Mouse (Mus musculus): ENCODE data around the gene Gramd1b. TPM values are rescaled to one million over a fixed set of nuclear protein-coding genes. Genes with fewer than 3 reads are reported as not detected.

Gene Gramd1b
- 4.2 and 4.9 TPM in 2 replicates for polyA plus RNA-seq (2015; fragmentation: Nextera tagmentation; extraction: Ambion mirVana)

DNA sequence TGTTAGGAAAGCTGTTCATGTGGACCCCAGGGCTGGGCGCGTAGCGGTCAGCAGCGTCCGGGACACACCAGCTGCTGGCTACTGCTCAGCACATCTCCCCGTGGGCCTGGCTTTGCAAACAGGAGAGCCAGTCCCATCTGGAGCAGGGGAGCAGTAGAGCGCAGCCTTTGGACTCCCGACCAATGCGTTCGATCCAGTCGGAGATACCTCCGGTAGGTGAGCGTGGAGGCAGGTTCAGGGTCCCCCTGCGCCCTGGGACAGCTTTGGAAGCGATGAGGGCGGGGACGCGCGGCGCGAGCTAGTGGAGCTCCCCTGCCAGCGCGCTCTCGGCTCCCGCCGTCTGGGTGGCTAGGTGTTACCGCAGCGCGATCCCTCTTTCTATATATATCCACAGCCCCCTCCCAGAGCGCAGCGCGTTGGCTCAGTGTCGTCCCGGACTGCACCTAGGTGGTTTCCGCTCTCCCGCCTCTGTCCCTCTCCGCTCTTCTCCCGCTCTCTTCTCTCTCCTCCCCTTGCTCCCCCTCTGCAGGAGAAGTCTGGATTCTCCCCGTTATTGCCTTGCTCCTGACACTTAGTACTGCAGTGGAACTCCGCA lies at the start of gene Gramd1b:
TSS of gene Gramd1b (minus strand) at position 357 of the 595 bp plus-strand sequence.
- peak; percentile 74 for ATAC-seq (ENCODE audit: low read depth)
- peaks cover 10% of the 10 kb centered on the region for H3K27me3 ChIP-seq (ENCODE audit: control insufficient read depth, insufficient read depth, low read depth, low read length)
- no peaks in the 10 kb centered on the region for H3K4me1 ChIP-seq (replicated peaks; ENCODE audit: control insufficient read depth, insufficient read depth, low read length)
- H3K4me3 ChIP-seq (ENCODE audit: low read length), result peak within 1 kb of the TSS; percentile 49
- H3K27ac ChIP-seq (ENCODE audit: low read length), result no peak within 1 kb of the TSS
- H3K4me2 ChIP-seq (ENCODE audit: low read depth, low read length), result peak within 1 kb of the TSS; percentile 82
- no peaks in the 10 kb centered on the region for H3K36me3 ChIP-seq (ENCODE audit: control insufficient read depth, insufficient read depth, low read length)
- H3K9me3 ChIP-seq (ENCODE audit: control insufficient read depth, low read length), result no peaks in the 10 kb centered on the region
- under 1% methylated on average over 31 of the region's 40 CpGs for WGBS
- H3K9ac ChIP-seq (ENCODE audit: low read length), result peak within 1 kb of the TSS; percentile 52

DNA sequence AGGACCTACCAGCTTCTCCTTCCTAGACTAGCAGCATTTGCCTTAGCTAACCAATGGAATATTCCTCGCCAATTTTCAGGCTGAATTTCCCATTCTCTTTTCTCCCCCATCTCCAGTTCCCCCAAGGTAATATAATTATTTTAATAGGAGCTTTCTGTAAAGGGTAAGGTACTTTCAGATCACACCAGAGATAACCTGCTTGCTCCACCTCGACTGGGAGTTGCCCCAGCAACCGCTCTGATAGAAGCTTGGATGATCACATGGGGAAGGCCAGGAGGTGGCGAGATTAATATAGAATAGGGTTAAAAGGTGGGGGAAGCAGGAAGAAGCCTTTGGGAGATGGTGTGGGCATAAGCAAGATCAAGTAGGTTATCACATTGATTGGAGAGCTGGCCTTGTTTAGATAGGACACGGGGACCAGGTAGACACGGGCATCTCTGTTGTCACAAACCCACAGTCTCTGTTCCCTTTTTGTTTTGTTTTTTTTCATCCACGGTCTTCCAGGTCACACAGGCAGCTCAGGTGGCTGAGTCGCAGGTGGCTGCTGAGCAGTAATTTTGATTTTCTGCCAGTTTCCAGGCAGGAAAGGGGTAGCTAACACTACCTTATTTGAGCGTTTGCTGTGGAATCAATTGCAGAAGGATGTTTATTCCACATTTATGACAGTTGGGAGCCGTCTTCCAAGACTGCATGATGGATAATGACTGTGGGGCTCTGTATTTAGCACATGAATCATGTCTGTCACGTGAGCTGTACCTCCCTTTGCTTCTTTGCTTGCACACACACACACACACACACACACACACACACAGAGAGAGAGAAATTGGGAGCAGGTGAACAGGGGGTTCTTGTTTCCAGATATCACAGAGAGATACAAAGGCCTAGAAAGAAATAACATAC lies 47.8 kb upstream of the Gramd1b start:
- WGBS, result 51% methylated on average over 11 of the region's 11 CpGs
- ATAC-seq (ENCODE audit: low read depth), result no peak

DNA sequence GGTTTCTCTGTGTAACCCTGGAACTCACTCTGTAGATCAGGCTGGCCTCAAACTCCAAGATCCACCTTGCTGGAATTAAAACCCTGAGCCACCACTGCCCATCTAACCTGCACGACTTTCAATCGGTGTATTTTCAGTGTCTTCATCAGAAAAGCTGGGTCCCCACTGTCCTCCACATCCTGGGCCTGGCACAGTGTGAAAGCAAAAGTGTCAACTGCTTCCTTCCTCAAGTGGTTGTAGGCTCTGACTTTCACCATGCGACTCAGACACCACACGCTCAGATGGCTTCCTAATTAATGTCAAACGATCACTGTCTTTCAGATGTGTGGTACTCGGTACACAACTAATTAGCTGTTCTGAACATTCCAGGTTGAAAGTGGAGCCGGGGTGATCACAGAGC lies 45.9 kb upstream of the Gramd1b start:
- no peaks in the 10 kb centered on the region for H3K36me3 ChIP-seq (ENCODE audit: control insufficient read depth, insufficient read depth, low read length)
- no peak overlapping the region for H3K27ac ChIP-seq (ENCODE audit: low read length)
- no peak overlapping the region for H3K9ac ChIP-seq (ENCODE audit: low read length)
- no peaks in the 10 kb centered on the region for H3K27me3 ChIP-seq (ENCODE audit: control insufficient read depth, insufficient read depth, low read depth, low read length)
- H3K9me3 ChIP-seq (ENCODE audit: control insufficient read depth, low read length), result no peaks in the 10 kb centered on the region
- no peak overlapping the region for H3K4me3 ChIP-seq (ENCODE audit: low read length)
- peaks cover 14% of the 10 kb centered on the region for H3K4me1 ChIP-seq (replicated peaks; ENCODE audit: control insufficient read depth, insufficient read depth, low read length)
- 80% methylated on average over 7 of the region's 7 CpGs for WGBS
- no peak for ATAC-seq (ENCODE audit: low read depth)
- H3K4me2 ChIP-seq (ENCODE audit: low read depth, low read length), result no peak overlapping the region

More for the DNA sequence above, 47.8 kb upstream of the Gramd1b start:
- H3K27ac ChIP-seq (ENCODE audit: low read length), result no peak overlapping the region
- H3K4me3 ChIP-seq (ENCODE audit: low read length), result no peak overlapping the region
- H3K9me3 ChIP-seq (ENCODE audit: control insufficient read depth, low read length), result no peaks in the 10 kb centered on the region
- no peaks in the 10 kb centered on the region for H3K27me3 ChIP-seq (ENCODE audit: control insufficient read depth, insufficient read depth, low read depth, low read length)
- H3K36me3 ChIP-seq (ENCODE audit: control insufficient read depth, insufficient read depth, low read length), result no peaks in the 10 kb centered on the region
- H3K4me1 ChIP-seq (replicated peaks; ENCODE audit: control insufficient read depth, insufficient read depth, low read length), result peaks cover 14% of the 10 kb centered on the region
- H3K4me2 ChIP-seq (ENCODE audit: low read depth, low read length), result no peak overlapping the region
- no peak overlapping the region for H3K9ac ChIP-seq (ENCODE audit: low read length)

DNA sequence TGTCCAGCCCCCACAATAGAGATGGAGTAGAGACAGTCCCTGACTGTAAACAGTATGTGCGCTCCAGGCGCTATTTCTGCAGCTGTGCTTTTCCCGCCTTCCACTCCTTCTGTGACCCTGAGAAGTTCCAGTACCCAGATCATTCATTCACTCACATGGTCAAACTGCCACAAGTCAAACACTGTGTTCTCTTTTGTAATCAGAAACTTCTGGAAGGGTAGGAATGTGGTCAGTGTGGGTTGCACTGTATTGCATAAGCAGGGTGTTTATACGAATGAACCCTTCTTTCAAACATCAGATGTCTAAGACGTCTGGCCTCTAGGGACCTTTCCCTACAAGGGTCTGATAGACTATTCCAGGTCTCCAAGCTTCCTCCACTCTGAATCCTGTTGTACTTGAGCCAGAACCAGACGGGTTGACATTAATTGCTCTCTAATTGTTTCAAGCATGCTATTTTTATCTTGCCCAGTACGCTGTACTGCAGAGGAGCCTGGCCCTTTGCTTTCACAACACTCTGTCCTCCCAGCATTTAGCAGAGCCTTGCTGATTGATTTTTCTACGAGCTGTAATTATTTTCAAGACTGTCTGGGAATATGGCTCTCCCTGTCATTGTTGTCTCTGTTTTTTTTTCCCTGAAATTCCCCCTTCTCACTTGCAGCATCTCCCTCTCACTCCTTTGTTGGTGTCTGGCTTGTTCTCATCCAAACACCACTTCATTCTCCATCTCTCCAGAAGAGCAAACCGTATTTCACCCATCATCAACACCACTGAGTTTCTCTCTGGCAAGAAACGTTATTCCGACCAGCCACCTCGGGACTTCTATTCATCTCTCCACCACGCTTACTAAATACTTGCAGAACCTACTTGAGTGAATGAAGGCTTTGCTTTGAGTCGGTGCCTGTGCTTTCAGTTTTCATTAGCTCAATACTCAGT lies 44.1 kb upstream of the Gramd1b start:
- Histone ChIP-seq H3K27ac (ENCODE audit: low read length) (peak overlapping the region; percentile 34), H3K36me3 (ENCODE audit: control insufficient read depth, insufficient read depth, low read length) (no peaks in the 10 kb centered on the region), H3K9me3 (ENCODE audit: control insufficient read depth, low read length) (no peaks in the 10 kb centered on the region), H3K9ac (ENCODE audit: low read length) (no peak overlapping the region), H3K4me1 (replicated peaks; ENCODE audit: control insufficient read depth, insufficient read depth, low read length) (peaks cover 14% of the 10 kb centered on the region), H3K27me3 (ENCODE audit: control insufficient read depth, insufficient read depth, low read depth, low read length) (no peaks in the 10 kb centered on the region), H3K4me3 (ENCODE audit: low read length) (no peak overlapping the region), H3K4me2 (ENCODE audit: low read depth, low read length) (no peak overlapping the region; the same call in 1 of the 2 replicates)
- peak; percentile 91 for ATAC-seq (ENCODE audit: low read depth)
- WGBS, result 33% methylated on average over 14 of the region's 14 CpGs

DNA sequence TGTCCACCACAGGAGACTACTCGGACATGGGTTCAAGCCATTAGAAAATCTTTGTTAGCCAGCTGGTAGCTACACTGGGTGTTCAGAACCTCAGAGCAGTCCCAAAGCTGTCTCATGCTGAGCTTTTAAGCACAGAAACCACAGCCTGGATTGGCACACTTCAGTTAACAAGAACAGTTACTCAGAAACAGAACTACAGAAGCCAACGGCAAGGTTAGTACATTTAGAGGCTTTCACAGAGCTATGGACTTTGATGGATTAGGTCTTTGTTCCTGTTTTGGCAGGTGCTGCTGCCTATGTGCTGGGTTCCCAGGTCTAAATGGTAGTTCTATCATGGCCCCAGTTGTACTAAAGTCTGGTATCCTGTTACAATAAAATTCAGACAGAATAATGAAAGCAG lies 40.1 kb upstream of the Gramd1b start:
- Histone ChIP-seq H3K4me1 (replicated peaks; ENCODE audit: control insufficient read depth, insufficient read depth, low read length) (peaks cover 12% of the 10 kb centered on the region), H3K36me3 (ENCODE audit: control insufficient read depth, insufficient read depth, low read length) (no peaks in the 10 kb centered on the region), H3K27me3 (ENCODE audit: control insufficient read depth, insufficient read depth, low read depth, low read length) (no peaks in the 10 kb centered on the region), H3K4me3 (ENCODE audit: low read length) (no peak overlapping the region), H3K9me3 (ENCODE audit: control insufficient read depth, low read length) (no peaks in the 10 kb centered on the region), H3K9ac (ENCODE audit: low read length) (no peak overlapping the region), H3K27ac (ENCODE audit: low read length) (0 out of 2 replicates have a peak overlapping the region, but pooled peaks have one; percentile 10), H3K4me2 (ENCODE audit: low read depth, low read length) (no peak overlapping the region)
- ATAC-seq (ENCODE audit: low read depth), result no peak
- WGBS, result 53% methylated on average over 2 of the region's 2 CpGs

DNA sequence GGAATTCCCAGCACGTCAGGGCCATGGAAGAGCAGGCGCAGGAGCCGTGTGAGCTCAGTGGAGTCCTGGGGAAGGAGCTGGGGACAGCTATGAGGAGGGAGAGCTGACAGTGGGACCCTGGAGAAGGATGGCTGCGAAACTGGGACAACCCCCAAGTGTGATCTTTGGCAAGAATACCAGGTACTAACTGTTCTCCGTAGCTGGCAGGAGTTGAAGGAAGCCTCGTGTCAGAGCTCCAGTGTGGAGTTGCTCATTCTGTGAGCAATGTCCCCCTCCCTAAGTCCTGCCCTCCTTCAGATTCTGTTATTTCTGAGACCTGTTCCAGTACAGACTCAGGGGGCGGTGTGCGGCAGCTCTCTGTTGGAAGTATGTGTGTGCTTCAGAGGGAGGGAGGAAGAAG lies 36.9 kb upstream of the Gramd1b start:
- H3K27ac ChIP-seq (ENCODE audit: low read length), result no peak overlapping the region

DNA sequence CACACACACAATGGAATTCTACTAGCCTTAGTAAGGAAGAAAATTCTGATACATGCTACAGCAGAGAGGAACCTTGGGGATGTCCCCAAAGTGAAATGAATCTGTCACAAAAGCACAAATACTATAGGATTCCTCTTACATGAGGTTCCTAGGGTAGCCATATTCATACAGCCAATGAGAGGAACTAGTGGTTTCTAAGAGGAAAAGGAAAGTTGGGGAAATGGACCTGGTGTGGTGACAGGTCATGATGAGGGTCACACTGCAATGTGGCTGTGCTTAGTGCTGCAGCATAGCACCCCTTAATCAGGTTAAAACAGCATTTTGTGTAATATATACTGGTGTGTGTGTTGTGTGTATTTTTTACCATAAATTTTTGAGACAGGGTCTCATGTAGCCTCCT lies 32.6 kb upstream of the Gramd1b start:
- Histone ChIP-seq H3K9me3 (ENCODE audit: control insufficient read depth, low read length) (no peaks in the 10 kb centered on the region), H3K27ac (ENCODE audit: low read length) (no peak overlapping the region), H3K4me2 (ENCODE audit: low read depth, low read length) (no peak overlapping the region), H3K4me3 (ENCODE audit: low read length) (no peak overlapping the region), H3K9ac (ENCODE audit: low read length) (no peak overlapping the region), H3K27me3 (ENCODE audit: control insufficient read depth, insufficient read depth, low read depth, low read length) (no peaks in the 10 kb centered on the region), H3K36me3 (ENCODE audit: control insufficient read depth, insufficient read depth, low read length) (no peaks in the 10 kb centered on the region), H3K4me1 (replicated peaks; ENCODE audit: control insufficient read depth, insufficient read depth, low read length) (peaks cover 3% of the 10 kb centered on the region; the same call in 1 of the 2 replicates)
- no peak for ATAC-seq (ENCODE audit: low read depth)

More for the DNA sequence above, 36.9 kb upstream of the Gramd1b start:
- Histone ChIP-seq H3K4me2 (ENCODE audit: low read depth, low read length) (no peak overlapping the region), H3K4me1 (replicated peaks; ENCODE audit: control insufficient read depth, insufficient read depth, low read length) (peaks cover 3% of the 10 kb centered on the region; the same call in 1 of the 2 replicates), H3K9ac (ENCODE audit: low read length) (no peak overlapping the region), H3K9me3 (ENCODE audit: control insufficient read depth, low read length) (no peaks in the 10 kb centered on the region), H3K4me3 (ENCODE audit: low read length) (no peak overlapping the region), H3K27me3 (ENCODE audit: control insufficient read depth, insufficient read depth, low read depth, low read length) (no peaks in the 10 kb centered on the region), H3K36me3 (ENCODE audit: control insufficient read depth, insufficient read depth, low read length) (no peaks in the 10 kb centered on the region)
- WGBS, result 43% methylated on average over 8 of the region's 8 CpGs
- ATAC-seq (ENCODE audit: low read depth), result peak; percentile 89

DNA sequence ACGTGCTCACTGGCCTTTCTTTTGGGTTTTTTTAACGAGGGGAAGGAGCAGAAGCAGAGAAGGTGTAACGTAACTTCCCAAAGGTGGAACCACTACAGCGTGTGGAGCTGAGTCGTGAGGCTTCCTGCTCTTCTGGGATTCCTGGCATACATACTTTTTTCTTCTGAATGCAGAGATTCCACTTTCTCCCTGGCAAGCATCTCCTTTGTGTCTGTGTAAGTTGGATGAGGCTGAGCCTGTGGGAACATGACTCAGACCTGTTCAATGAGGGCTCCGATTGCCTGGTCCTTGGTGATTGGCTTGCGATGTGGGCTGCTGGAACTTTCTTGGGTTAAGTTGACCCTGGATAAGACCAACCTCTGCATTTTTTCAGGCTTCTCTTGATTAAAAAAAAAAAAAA lies 28.5 kb upstream of the Gramd1b start:
- no peaks in the 10 kb centered on the region for H3K36me3 ChIP-seq (ENCODE audit: control insufficient read depth, insufficient read depth, low read length)
- H3K27ac ChIP-seq (ENCODE audit: low read length), result no peak overlapping the region
- H3K4me1 ChIP-seq (replicated peaks; ENCODE audit: control insufficient read depth, insufficient read depth, low read length), result no peaks in the 10 kb centered on the region
- no peak overlapping the region for H3K4me2 ChIP-seq (ENCODE audit: low read depth, low read length)
- no peaks in the 10 kb centered on the region for H3K9me3 ChIP-seq (ENCODE audit: control insufficient read depth, low read length)
- 78% methylated on average over 7 of the region's 7 CpGs for WGBS
- no peak for ATAC-seq (ENCODE audit: low read depth)
- H3K4me3 ChIP-seq (ENCODE audit: low read length), result no peak overlapping the region
- no peaks in the 10 kb centered on the region for H3K27me3 ChIP-seq (ENCODE audit: control insufficient read depth, insufficient read depth, low read depth, low read length)
- H3K9ac ChIP-seq (ENCODE audit: low read length), result no peak overlapping the region

Measured in lung, embryonic 16.5 days (tissue).